Mouse (Mus musculus) myocyte (in vitro differentiated cells): ENCODE results near the gene Krt79.

Experiments used
- CEBPB ChIP-seq: IDR thresholded peaks from 2 replicates; pipeline ENCODE4 v1.6.1; 2011; ENCODE audit warnings: mild to moderate bottlenecking, moderate library complexity; ENCODE audit not compliant: poor library complexity, insufficient read depth, severe bottlenecking
- E2F4 ChIP-seq: IDR thresholded peaks from one replicate; pipeline ENCODE4 v1.6.1; 2011; ENCODE audit warnings: mild to moderate bottlenecking, control low read depth, moderate library complexity; ENCODE audit not compliant: insufficient read depth
- MAX ChIP-seq: IDR thresholded peaks from one replicate; pipeline ENCODE4 v1.6.1; 2011; ENCODE audit warnings: low read depth, mild to moderate bottlenecking, control low read depth
- MYOD1 ChIP-seq, 3 experiments: IDR thresholded peaks; one replicate each; pipeline ENCODE4 v1.6.1; 2011; ENCODE audit warnings: control low read depth in 2 of 3, low read depth in 2 of 3, mild to moderate bottlenecking in 2 of 3, moderate library complexity in 1 of 3; ENCODE audit not compliant: insufficient read length in 2 of 3, control insufficient read depth in 1 of 3
- POLR2A ChIP-seq: IDR thresholded peaks from one replicate; pipeline ENCODE4 v1.6.1; 2011; ENCODE audit warnings: low read depth, mild to moderate bottlenecking, control low read depth, moderate library complexity; ENCODE audit not compliant: insufficient read length
- POLR2AphosphoS2 ChIP-seq: IDR thresholded peaks from one replicate; pipeline ENCODE4 v1.6.1; 2011; ENCODE audit warnings: low read depth, control low read depth; ENCODE audit not compliant: insufficient read length
- REST ChIP-seq: IDR thresholded peaks from one replicate; pipeline ENCODE4 v1.6.1; 2011; ENCODE audit warnings: mild to moderate bottlenecking, control low read depth, moderate library complexity; ENCODE audit not compliant: insufficient read depth, insufficient read length
- SRF ChIP-seq: IDR thresholded peaks from one replicate; pipeline ENCODE4 v1.6.1; 2011; ENCODE audit warnings: low read depth; ENCODE audit not compliant: control insufficient read depth, insufficient read length

- TF ChIP-seq REST (no peak), CEBPB (no peak), E2F4 (no peak), POLR2AphosphoS2 (no peak), POLR2A (no peak), SRF (no peak), MYOD1 (IDR thresholded peaks at IDR 0.05; ENCODE audit: control insufficient read depth in 1 of 3, insufficient read length in 2 of 3, low read depth in 2 of 3) (no peak), MAX (no peak)
These were observed 12.6 kb downstream of the Krt79 start for GRCm38 (mm10) chr15:101927340-101928080.
